Mouse (Mus musculus) hindbrain, postnatal 0 days (tissue): ENCODE measurements around the gene Glod4. TPM values are rescaled to one million over a fixed set of nuclear protein-coding genes. Genes with fewer than 3 reads are reported as not detected.
A peak's percentile ranks its signal among the peaks of the same experiment; 100 is the strongest.

Experiments used
- ATAC-seq: fragments of 200-750 bp; cut with Nextera tagmentation; 2 replicates; pipeline ENCODE4 v1.8.0; 2017; ENCODE audit warnings: mild to moderate bottlenecking, moderate TSS enrichment, moderate library complexity
- DNase-seq: peaks from one replicate; pipeline ENCODE4 v3.0.0-alpha.2; 2015; ENCODE audit warnings: low spot score
- H3K27ac ChIP-seq: fragments of 300-500 bp; sonication (generic); 2 replicates; pipeline ENCODE4 v1.5.1; 2014; ENCODE audit warnings: mild to moderate bottlenecking
- H3K27me3 ChIP-seq: fragments of 300-500 bp; sonication (generic); 2 replicates; pipeline ENCODE4 v1.6.1; 2014; ENCODE audit warnings: low read length, mixed read lengths; ENCODE audit not compliant: insufficient read depth
- H3K36me3 ChIP-seq: fragments of 300-500 bp; sonication (generic); 2 replicates; pipeline ENCODE4 v1.6.1; 2014; ENCODE audit warnings: low read length, mixed read lengths; ENCODE audit not compliant: insufficient read depth
- H3K4me1 ChIP-seq: fragments of 300-500 bp; sonication (generic); 2 replicates; pipeline ENCODE4 v1.6.1; 2014; ENCODE audit warnings: antibody characterized with exemption, low read length, mixed read lengths; ENCODE audit not compliant: insufficient read depth
- H3K4me2 ChIP-seq: fragments of 300-500 bp; sonication (generic); 2 replicates; pipeline ENCODE4 v1.6.1; 2014; ENCODE audit warnings: low read depth, mild to moderate bottlenecking, low read length, moderate library complexity, mixed read lengths
- H3K4me3 ChIP-seq: fragments of 300-500 bp; sonication (generic); 2 replicates; pipeline ENCODE4 v1.5.1; 2014; ENCODE audit warnings: low read length
- H3K9ac ChIP-seq: fragments of 300-500 bp; sonication (generic); replicated peaks from 2 replicates; pipeline ENCODE4 v1.6.1; 2014; ENCODE audit warnings: mild to moderate bottlenecking, low read length, moderate library complexity, mixed read lengths
- H3K9me3 ChIP-seq: fragments of 300-500 bp; sonication (generic); 2 replicates; pipeline ENCODE4 v1.6.1; 2016; ENCODE audit warnings: low read length, mixed read lengths
- CTCF ChIP-seq: IDR thresholded peaks from 2 replicates; pipeline ENCODE4 v1.5.1; 2016; ENCODE audit warnings: antibody characterized with exemption, control low read depth, low read depth
- WGBS: fragments of 180-500 bp; shearing (Covaris S2); extraction: QIAGEN DNeasy Blood & Tissue Kit; methylation state at CpG from one replicate; pipeline ENCODE4 v1.1.7; 2014; 5-methylcytosine and 5-hydroxymethylcytosine counted together
- polyA plus RNA-seq: library from polyadenylated mRNA; unstranded; fragments of >200 nt; fragmentation: Nextera tagmentation; extraction: Ambion mirVana; gene quantifications from 2 replicates; pipeline ENCODE4 v1.2.1, GENCODE M21; 2015
- total RNA-seq: library from RNA; depleted of rRNA; stranded (reverse); fragments of >200 nt; gene quantifications from 2 replicates; pipeline ENCODE4 v1.2.3, GENCODE M21; 2014; rRNA removed

Glod4 gene
- 34.2 and 39.8 TPM in 2 replicates for total RNA-seq
- 116 and 118 TPM in 2 replicates for polyA plus RNA-seq

- Histone ChIP-seq H3K9ac (peak within 1 kb of the TSS; percentile 62), H3K4me3 (peak within 1 kb of the TSS; percentile 63), H3K36me3 (peaks cover 15% of the 10 kb centered on the region), H3K4me2 (peak within 1 kb of the TSS; percentile 72), H3K9me3 (no peaks in the 10 kb centered on the region), H3K27me3 (no peaks in the 10 kb centered on the region), H3K4me1 (peaks cover 9% of the 10 kb centered on the region), H3K27ac (peak within 1 kb of the TSS; percentile 79)
- WGBS: under 1% methylated on average over 61 of the region's 61 CpGs
- peak; percentile 94 for ATAC-seq
- peak; percentile 96 for DNase-seq
- TF ChIP-seq CTCF: no peak
Observed at GRCm38 (mm10) chr11:76242901-76243810, at the start of gene Glod4, which contains the start of gene Mrm3. TSS of gene Glod4 (minus strand) at chr11:76243725. TSS of gene Mrm3 (plus strand) at chr11:76243715.

GRCm38 (mm10) chr11:76292831-76293230 is 49.3 kb upstream of the Glod4 start:
- peak overlapping the region; percentile 51; the same call in 1 of the 2 replicates for H3K27ac ChIP-seq

GRCm38 (mm10) chr11:76292398-76292797 is 48.9 kb upstream of the Glod4 start:
- DNase-seq: no peak
- H3K4me2 ChIP-seq: 0 out of 2 replicates have a peak overlapping the region, but pooled peaks have one; percentile 3
- no peak overlapping the region for H3K9ac ChIP-seq
- H3K27me3 ChIP-seq: no peaks in the 10 kb centered on the region
- no peaks in the 10 kb centered on the region for H3K9me3 ChIP-seq
- 76% methylated on average over 15 of the region's 15 CpGs for WGBS
- H3K4me3 ChIP-seq: no peak overlapping the region
- H3K36me3 ChIP-seq: no peaks in the 10 kb centered on the region
- no peak for ATAC-seq
- peak overlapping the region; percentile 51; the same call in 1 of the 2 replicates for H3K27ac ChIP-seq
- no peak for TF ChIP-seq CTCF
- H3K4me1 ChIP-seq: peaks cover 40% of the 10 kb centered on the region

More at GRCm38 (mm10) chr11:76292831-76293230, 49.3 kb upstream of the Glod4 start:
- no peak overlapping the region for H3K9ac ChIP-seq
- H3K4me1 ChIP-seq: peaks cover 40% of the 10 kb centered on the region
- no peaks in the 10 kb centered on the region for H3K27me3 ChIP-seq
- WGBS: 60% methylated on average over 6 of the region's 6 CpGs
- H3K4me2 ChIP-seq: 0 out of 2 replicates have a peak overlapping the region, but pooled peaks have one; percentile 3
- no peaks in the 10 kb centered on the region for H3K36me3 ChIP-seq
- no peak for DNase-seq
- H3K4me3 ChIP-seq: no peak overlapping the region
- TF ChIP-seq CTCF: no peak
- H3K9me3 ChIP-seq: no peaks in the 10 kb centered on the region
- ATAC-seq: no peak

- 55% methylated on average over 4 of the region's 4 CpGs for WGBS
- Histone ChIP-seq H3K36me3 (no peaks in the 10 kb centered on the region), H3K9ac (no peak overlapping the region), H3K4me3 (no peak overlapping the region), H3K27me3 (no peaks in the 10 kb centered on the region), H3K4me1 (peaks cover 35% of the 10 kb centered on the region), H3K27ac (peak overlapping the region; percentile 51; the same call in 1 of the 2 replicates), H3K9me3 (no peaks in the 10 kb centered on the region), H3K4me2 (no peak overlapping the region)
- DNase-seq (no peak), ATAC-seq (no peak)
- no peak for TF ChIP-seq CTCF
Observed at GRCm38 (mm10) chr11:76291960-76292359, 48.4 kb upstream of the Glod4 start.

GRCm38 (mm10) chr11:76290367-76290766 is 46.8 kb upstream of the Glod4 start:
- H3K36me3 ChIP-seq: no peaks in the 10 kb centered on the region
- H3K4me1 ChIP-seq: peaks cover 31% of the 10 kb centered on the region
- peak; percentile 88 for DNase-seq
- H3K4me2 ChIP-seq: 0 out of 2 replicates have a peak overlapping the region, but pooled peaks have one; percentile 1
- no peak overlapping the region for H3K4me3 ChIP-seq
- TF ChIP-seq CTCF: no peak
- peak; percentile 87 for ATAC-seq
- peak overlapping the region; percentile 81 for H3K27ac ChIP-seq
- no peak overlapping the region for H3K9ac ChIP-seq
- WGBS: 11% methylated on average over 11 of the region's 11 CpGs
- H3K27me3 ChIP-seq: no peaks in the 10 kb centered on the region
- H3K9me3 ChIP-seq: no peaks in the 10 kb centered on the region

GRCm38 (mm10) chr11:76288645-76289044 is 45.1 kb upstream of the Glod4 start:
- ATAC-seq: no peak
- DNase-seq: no peak
- no peak overlapping the region for H3K27ac ChIP-seq
- no peak for TF ChIP-seq CTCF
- no peaks in the 10 kb centered on the region for H3K27me3 ChIP-seq
- H3K9me3 ChIP-seq: no peaks in the 10 kb centered on the region
- 52% methylated on average over 6 of the region's 6 CpGs for WGBS
- H3K4me1 ChIP-seq: peaks cover 27% of the 10 kb centered on the region
- no peak overlapping the region for H3K4me3 ChIP-seq
- H3K9ac ChIP-seq: no peak overlapping the region
- H3K36me3 ChIP-seq: no peaks in the 10 kb centered on the region
- H3K4me2 ChIP-seq: no peak overlapping the region
